Mouse (Mus musculus) kidney, embryonic 14.5 days (tissue): Measurements from ENCODE around the gene Pex16. TPM values are rescaled to one million over a fixed set of nuclear protein-coding genes. Genes with fewer than 3 reads are reported as not detected.

Source experiments
- ATAC-seq: fragments of 200-750 bp; cut with Nextera tagmentation; 2 replicates; pipeline ENCODE4 v1.8.0; 2017; ENCODE audit warnings: moderate number of reproducible peaks, mild to moderate bottlenecking, moderate TSS enrichment, moderate library complexity; ENCODE audit not compliant: low FRiP score, low TSS enrichment
- H3K27ac ChIP-seq: fragments of 300-500 bp; sonication (generic); 2 replicates; pipeline ENCODE4 v1.5.1; 2014; ENCODE audit warnings: low read depth, mild to moderate bottlenecking, low read length, moderate library complexity, mixed read lengths
- H3K27me3 ChIP-seq: fragments of 300-500 bp; sonication (generic); 2 replicates; pipeline ENCODE4 v1.6.1; 2014; ENCODE audit warnings: mild to moderate bottlenecking, low read length; ENCODE audit not compliant: control insufficient read depth, insufficient read depth
- H3K36me3 ChIP-seq: fragments of 300-500 bp; sonication (generic); 2 replicates; pipeline ENCODE4 v1.6.1; 2014; ENCODE audit warnings: low read length, mixed read lengths; ENCODE audit not compliant: control insufficient read depth, insufficient read depth
- H3K4me1 ChIP-seq: fragments of 300-500 bp; sonication (generic); 2 replicates; pipeline ENCODE4 v1.6.1; 2014; ENCODE audit warnings: low read length, mixed read lengths; ENCODE audit not compliant: control insufficient read depth, insufficient read depth
- H3K4me2 ChIP-seq: fragments of 300-500 bp; sonication (generic); replicated peaks from 2 replicates; pipeline ENCODE4 v1.6.1; 2014; ENCODE audit warnings: low read depth, mild to moderate bottlenecking, low read length
- H3K4me3 ChIP-seq: fragments of 300-500 bp; sonication (generic); 2 replicates; pipeline ENCODE4 v1.5.1; 2014; ENCODE audit warnings: mild to moderate bottlenecking, low read length
- H3K9ac ChIP-seq: fragments of 300-500 bp; sonication (generic); 2 replicates; pipeline ENCODE4 v1.6.1; 2014; ENCODE audit warnings: low read depth, mild to moderate bottlenecking, low read length, moderate library complexity
- H3K9me3 ChIP-seq: fragments of 300-500 bp; sonication (generic); 2 replicates; pipeline ENCODE4 v1.6.1; 2016; ENCODE audit warnings: low read length; ENCODE audit not compliant: control insufficient read depth
- WGBS: fragments of 180-500 bp; shearing (Covaris S2); extraction: QIAGEN DNeasy Blood & Tissue Kit; methylation state at CpG from one replicate; pipeline ENCODE4 v1.1.7; 2014; 5-methylcytosine and 5-hydroxymethylcytosine counted together
- polyA plus RNA-seq: library from polyadenylated mRNA; unstranded; fragments of >200 nt; fragmentation: Nextera tagmentation; extraction: Ambion mirVana; gene quantifications from 2 replicates; pipeline ENCODE4 v1.2.1, GENCODE M21; 2014

The Pex16 gene
- polyA plus RNA-seq, 1 experiment from 2014 or later, result 22.7 TPM

GRCm38 (mm10) chr2:92347191-92347590 is 27.3 kb upstream of the Pex16 start:
- ATAC-seq, result no peak
- peaks cover 18% of the 10 kb centered on the region; the same call in 1 of the 2 replicates for H3K4me1 ChIP-seq
- no peaks in the 10 kb centered on the region for H3K9me3 ChIP-seq
- H3K27me3 ChIP-seq, result no peaks in the 10 kb centered on the region
- H3K4me3 ChIP-seq, result no peak overlapping the region
- 92% methylated on average over 2 of the region's 2 CpGs for WGBS
- H3K36me3 ChIP-seq, result peaks cover 47% of the 10 kb centered on the region
- H3K4me2 ChIP-seq, result no peak overlapping the region
- no peak overlapping the region for H3K9ac ChIP-seq
- no peak overlapping the region for H3K27ac ChIP-seq

DNA sequence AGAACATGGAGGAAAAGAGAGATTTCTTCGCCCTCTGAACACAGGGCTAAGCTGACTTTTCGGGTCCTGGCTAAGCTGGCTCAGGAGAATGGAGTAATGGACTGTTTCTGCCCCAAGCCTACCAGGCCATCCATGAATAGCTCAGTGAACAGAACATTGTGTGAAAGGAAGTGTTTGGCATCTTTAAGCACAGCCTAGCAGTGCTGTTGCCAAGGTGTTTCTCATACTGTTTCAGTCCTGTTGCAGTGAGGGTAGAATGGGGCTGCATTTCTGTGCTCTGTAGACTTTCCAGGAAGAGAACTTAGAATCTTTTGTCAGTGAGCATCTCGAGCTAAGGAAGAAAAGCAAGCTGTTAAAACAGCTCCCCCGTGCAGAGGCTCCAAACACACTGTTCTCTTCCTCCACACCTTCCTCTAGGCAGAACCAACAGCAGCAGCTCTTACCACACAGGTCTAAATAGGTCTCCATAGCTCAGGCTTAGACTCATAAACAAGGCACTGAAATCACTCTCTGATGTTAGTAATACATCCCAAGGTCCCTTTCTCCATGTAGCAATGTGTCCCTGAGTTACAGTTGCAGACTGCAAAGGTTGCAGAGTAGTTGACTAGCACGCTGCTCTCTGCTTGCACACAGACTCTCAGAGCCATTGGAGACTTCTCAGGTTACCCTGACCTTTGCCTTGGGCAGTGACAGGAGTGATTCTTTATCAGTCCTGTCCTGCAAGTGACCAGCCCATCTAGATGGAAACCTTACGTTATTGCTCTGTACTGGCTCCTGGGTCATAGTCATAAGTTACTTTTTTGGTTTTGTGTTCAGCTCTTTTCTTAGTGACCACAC is 24.7 kb upstream of the Pex16 start:
- H3K4me1 ChIP-seq, result peaks cover 18% of the 10 kb centered on the region; the same call in 1 of the 2 replicates
- peak overlapping the region; percentile 7; the same call in 1 of the 2 replicates for H3K9ac ChIP-seq
- no peak for ATAC-seq
- no peaks in the 10 kb centered on the region for H3K9me3 ChIP-seq
- 35% methylated on average over 6 of the region's 6 CpGs for WGBS
- H3K36me3 ChIP-seq, result peaks cover 49% of the 10 kb centered on the region
- H3K27me3 ChIP-seq, result no peaks in the 10 kb centered on the region
- H3K27ac ChIP-seq, result no peak overlapping the region; the same call in 1 of the 2 replicates
- no peak overlapping the region for H3K4me2 ChIP-seq
- H3K4me3 ChIP-seq, result no peak overlapping the region

GRCm38 (mm10) chr2:92350686-92351085 is 23.8 kb upstream of the Pex16 start:
- Histone ChIP-seq H3K9me3 (no peaks in the 10 kb centered on the region), H3K4me1 (peaks cover 18% of the 10 kb centered on the region; the same call in 1 of the 2 replicates), H3K4me3 (no peak overlapping the region), H3K27me3 (no peaks in the 10 kb centered on the region), H3K27ac (peak overlapping the region; percentile 57), H3K36me3 (peaks cover 43% of the 10 kb centered on the region), H3K9ac (no peak overlapping the region), H3K4me2 (no peak overlapping the region)
- 24% methylated on average over 5 of the region's 5 CpGs for WGBS
- ATAC-seq, result peak; percentile 57; the same call in 1 of the 2 replicates

- Histone ChIP-seq H3K4me3 (no peak overlapping the region), H3K9me3 (no peaks in the 10 kb centered on the region), H3K36me3 (peaks cover 57% of the 10 kb centered on the region), H3K9ac (no peak overlapping the region), H3K27me3 (no peaks in the 10 kb centered on the region), H3K27ac (no peak overlapping the region), H3K4me2 (no peak overlapping the region), H3K4me1 (peaks cover 18% of the 10 kb centered on the region; the same call in 1 of the 2 replicates)
- ATAC-seq, result no peak
- 74% methylated on average over 5 of the region's 5 CpGs for WGBS
These were observed 21.1 kb upstream of the Pex16 start for GRCm38 (mm10) chr2:92353402-92353801.

- WGBS, result 39% methylated on average over 6 of the region's 6 CpGs
- Histone ChIP-seq H3K4me1 (peaks cover 17% of the 10 kb centered on the region; the same call in 1 of the 2 replicates), H3K36me3 (peaks cover 57% of the 10 kb centered on the region)
These were observed 20.3 kb upstream of the Pex16 start for GRCm38 (mm10) chr2:92354224-92354623.

GRCm38 (mm10) chr2:92359301-92359700 is 15.2 kb upstream of the Pex16 start:
- Histone ChIP-seq H3K27ac (no peak overlapping the region), H3K27me3 (no peaks in the 10 kb centered on the region), H3K36me3 (peaks cover 66% of the 10 kb centered on the region), H3K4me3 (no peak overlapping the region), H3K9me3 (no peaks in the 10 kb centered on the region), H3K4me2 (no peak overlapping the region), H3K9ac (no peak overlapping the region), H3K4me1 (peaks cover 4% of the 10 kb centered on the region; the same call in 1 of the 2 replicates)
- no peak for ATAC-seq
- WGBS, result 81% methylated on average over 2 of the region's 2 CpGs

More at GRCm38 (mm10) chr2:92354224-92354623, 20.3 kb upstream of the Pex16 start:
- Histone ChIP-seq H3K4me2 (no peak overlapping the region), H3K27ac (no peak overlapping the region), H3K9me3 (no peaks in the 10 kb centered on the region), H3K27me3 (no peaks in the 10 kb centered on the region), H3K9ac (no peak overlapping the region), H3K4me3 (no peak overlapping the region)
- no peak for ATAC-seq

DNA sequence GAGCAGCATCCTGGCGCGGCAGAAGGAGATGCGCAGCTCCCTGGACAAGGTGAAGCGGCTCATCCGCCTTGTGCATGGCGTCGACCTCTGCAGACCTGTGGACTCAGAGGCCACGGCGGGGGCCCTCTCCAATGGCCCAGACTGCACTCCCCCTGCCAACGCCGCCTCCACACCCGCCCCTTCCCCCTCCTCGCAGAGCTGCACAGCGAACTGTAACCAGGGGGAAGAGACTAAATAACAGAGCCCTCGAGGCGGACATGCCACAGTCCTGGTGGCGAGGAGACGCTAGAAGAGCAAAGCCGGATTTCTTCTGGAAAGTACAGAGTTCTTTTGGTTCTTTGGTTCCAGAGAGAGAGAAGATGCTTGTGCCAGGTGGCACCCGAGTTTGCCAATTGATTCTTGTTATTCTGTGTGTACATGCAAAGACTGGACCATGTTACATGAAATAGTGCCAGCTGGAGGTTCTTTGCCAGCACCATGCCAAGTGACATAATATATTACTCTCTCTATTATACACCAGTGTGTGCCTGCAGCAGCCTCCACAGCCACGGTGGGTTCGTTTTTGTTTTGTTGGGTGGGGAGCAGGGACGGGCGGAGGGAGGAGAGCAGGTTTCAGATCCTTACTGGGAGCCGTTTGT is 14.2 kb upstream of the Pex16 start:
- ATAC-seq, result peak; percentile 36; the same call in 1 of the 2 replicates
- no peak overlapping the region for H3K9ac ChIP-seq
- peaks cover 69% of the 10 kb centered on the region for H3K36me3 ChIP-seq
- no peak overlapping the region for H3K27ac ChIP-seq
- 61% methylated on average over 23 of the region's 25 CpGs for WGBS
- H3K9me3 ChIP-seq, result no peaks in the 10 kb centered on the region
- no peak overlapping the region for H3K4me3 ChIP-seq
- no peaks in the 10 kb centered on the region for H3K27me3 ChIP-seq
- H3K4me1 ChIP-seq, result peaks cover 4% of the 10 kb centered on the region; the same call in 1 of the 2 replicates
- H3K4me2 ChIP-seq, result no peak overlapping the region

DNA sequence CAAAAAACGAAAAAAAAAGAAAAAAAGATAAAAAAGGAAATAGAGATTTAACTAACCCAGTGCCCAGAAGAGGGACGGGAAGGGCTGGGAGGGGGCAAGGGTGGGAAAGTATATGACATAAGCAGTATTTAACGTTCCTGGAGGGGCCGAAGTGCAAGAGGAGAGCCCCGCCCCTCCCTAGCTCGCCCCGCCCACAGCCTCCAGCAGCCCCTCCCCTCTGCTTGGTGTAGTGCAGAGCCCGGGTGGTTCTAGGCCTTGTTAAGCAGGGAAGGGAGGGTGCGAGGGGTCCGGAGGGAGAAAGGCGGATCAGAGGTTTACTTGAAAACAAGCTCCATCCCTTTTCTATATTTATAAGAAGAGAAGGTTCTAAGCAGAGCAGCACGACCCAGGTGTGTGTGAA is 13.6 kb upstream of the Pex16 start:
- no peak overlapping the region for H3K27ac ChIP-seq
- peaks cover 4% of the 10 kb centered on the region; the same call in 1 of the 2 replicates for H3K4me1 ChIP-seq
- H3K4me3 ChIP-seq, result no peak overlapping the region
- peak; percentile 41; the same call in 1 of the 2 replicates for ATAC-seq
- no peak overlapping the region for H3K9ac ChIP-seq
- no peak overlapping the region for H3K4me2 ChIP-seq
- no peaks in the 10 kb centered on the region for H3K9me3 ChIP-seq
- 27% methylated on average over 12 of the region's 12 CpGs for WGBS
- H3K27me3 ChIP-seq, result no peaks in the 10 kb centered on the region
- H3K36me3 ChIP-seq, result peaks cover 73% of the 10 kb centered on the region

DNA sequence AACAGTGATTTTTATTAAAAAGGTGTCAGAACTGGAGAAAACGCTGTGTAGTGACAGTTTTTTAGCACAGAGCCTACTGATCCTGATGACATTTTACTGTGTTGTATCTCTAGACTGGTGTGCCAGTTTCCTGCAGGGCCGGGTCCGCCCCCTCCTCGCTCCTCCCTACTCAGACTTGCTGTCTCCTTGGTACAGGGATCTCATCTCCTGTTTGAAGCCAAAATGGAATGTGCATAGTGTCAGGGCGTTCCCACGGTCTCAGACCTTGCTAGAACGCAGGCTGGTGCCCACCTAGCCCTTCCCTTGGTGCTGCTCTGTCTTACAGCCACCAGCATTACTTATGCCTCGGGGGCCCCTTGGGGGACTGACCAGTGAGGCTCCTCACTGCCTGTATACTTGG is 12.7 kb upstream of the Pex16 start:
- 75% methylated on average over 8 of the region's 8 CpGs for WGBS

More for the DNA sequence above, 12.7 kb upstream of the Pex16 start:
- no peak for ATAC-seq
- no peaks in the 10 kb centered on the region for H3K9me3 ChIP-seq
- H3K4me1 ChIP-seq, result peaks cover 4% of the 10 kb centered on the region; the same call in 1 of the 2 replicates
- H3K4me2 ChIP-seq, result no peak overlapping the region
- peaks cover 67% of the 10 kb centered on the region for H3K36me3 ChIP-seq
- no peak overlapping the region for H3K4me3 ChIP-seq
- H3K27me3 ChIP-seq, result no peaks in the 10 kb centered on the region
- no peak overlapping the region for H3K27ac ChIP-seq
- no peak overlapping the region for H3K9ac ChIP-seq
